Mouse (Mus musculus) lung, postnatal 4 days (tissue): ENCODE data around the gene Gigyf2.

Experiments
- DNase-seq, 2 experiments: peaks; one replicate each; pipeline ENCODE4 v3.0.0; 2021

Gigyf2 gene

DNA sequence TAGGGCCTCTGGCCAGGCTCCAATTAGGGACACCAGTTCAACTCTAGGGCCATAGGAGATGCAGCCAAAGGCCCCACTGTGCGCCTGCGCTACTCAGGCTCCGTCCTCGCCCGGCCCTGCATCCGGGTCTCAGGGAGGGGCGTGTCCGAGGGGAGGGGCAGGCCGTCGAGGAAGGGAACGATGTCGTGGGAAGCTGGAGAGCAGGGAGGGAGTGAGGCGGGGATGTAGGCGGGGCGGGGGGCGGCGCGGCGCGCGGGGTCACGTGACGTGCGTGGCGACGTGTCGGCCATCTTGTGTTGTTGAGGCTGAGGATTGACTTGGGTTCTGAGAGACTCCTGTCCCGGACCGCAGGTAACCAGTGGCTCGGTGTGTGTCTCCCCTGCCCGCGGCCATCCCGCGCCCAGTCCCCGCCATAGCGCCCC, at the start of gene Gigyf2:
Gene Gigyf2 (plus strand): TSS at position 257 of the 422 bp plus-strand sequence.
- DNase-seq = peak; percentile 98

DNA sequence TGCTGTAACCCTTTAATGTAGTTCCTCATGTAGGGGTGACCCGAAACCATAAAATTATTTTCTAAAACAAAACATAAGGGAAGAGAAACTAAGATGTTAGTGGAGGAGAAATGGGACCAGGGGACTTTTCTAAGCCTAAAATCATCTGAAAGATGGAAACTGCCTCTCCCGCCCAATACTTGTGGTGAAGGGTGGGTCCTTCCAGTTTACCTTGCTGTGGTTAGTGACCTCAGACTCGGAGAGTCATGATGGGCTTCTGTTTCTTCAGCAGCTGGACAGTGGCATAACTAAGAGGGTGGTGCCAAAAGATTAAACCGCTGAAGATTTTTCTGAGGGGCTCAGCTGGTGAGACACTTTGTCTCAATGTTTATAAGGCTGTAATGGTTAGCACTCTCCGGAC, 46.5 kb upstream of the Gigyf2 start:
- DNase-seq = no peak

DNA sequence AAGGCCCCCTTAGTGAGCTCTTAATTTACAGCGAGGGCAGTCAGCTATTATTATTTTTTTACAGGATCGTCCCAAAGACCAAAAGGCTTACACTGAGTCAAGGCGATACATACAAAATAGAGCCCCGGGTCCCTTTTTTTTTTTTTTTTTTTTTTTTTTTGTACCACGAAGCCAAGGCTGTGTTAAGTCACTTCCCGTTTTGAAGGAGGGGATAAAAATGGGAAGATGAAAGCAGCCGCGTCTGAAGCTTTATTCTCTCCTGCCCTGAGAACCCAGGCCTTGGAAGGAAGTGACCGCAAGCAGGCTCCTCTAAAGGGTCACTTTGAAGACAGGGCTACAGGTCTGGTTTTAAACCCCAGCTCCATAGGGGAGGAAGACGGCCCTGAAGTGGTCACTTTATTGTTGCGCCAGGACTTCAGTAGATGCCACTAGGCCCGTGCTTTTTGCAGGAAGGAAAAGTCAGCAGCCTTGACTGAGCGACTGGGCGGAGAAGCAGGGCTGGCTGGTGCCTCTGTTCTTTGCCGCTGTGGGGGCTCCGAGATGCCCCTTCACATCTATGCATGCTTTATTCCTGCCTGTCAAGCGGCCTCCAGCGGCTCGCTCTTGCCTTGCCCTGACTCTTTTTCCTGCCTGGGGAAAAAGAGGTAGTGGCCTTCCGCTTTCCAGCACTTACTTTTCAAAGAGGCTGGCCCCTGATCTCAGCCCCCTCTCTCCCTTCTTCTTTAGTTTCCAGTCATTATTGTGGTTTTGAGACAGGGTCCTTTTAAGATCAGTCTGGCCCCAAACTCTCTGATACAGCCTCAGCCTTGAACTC, 45.0 kb upstream of the Gigyf2 start:
- DNase-seq = no peak

DNA sequence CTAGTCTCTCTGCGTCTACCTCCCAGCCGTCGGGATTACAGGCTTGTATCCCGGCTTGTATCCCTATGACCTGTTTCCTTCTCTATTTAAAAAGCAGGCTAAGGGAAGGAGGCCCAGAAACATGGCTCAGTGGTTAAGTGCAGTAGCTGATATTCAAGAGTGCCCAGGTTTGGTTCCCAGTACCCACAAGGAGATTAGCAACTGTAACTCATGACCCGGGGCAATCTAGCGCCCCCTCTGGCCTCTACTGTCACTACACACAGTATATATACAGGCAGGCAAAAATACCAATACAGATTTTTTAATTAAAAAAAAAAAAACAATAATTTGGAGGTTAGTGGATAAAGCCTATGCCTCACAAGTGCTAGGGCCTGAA, 44.4 kb upstream of the Gigyf2 start:
- no peak for DNase-seq

DNA sequence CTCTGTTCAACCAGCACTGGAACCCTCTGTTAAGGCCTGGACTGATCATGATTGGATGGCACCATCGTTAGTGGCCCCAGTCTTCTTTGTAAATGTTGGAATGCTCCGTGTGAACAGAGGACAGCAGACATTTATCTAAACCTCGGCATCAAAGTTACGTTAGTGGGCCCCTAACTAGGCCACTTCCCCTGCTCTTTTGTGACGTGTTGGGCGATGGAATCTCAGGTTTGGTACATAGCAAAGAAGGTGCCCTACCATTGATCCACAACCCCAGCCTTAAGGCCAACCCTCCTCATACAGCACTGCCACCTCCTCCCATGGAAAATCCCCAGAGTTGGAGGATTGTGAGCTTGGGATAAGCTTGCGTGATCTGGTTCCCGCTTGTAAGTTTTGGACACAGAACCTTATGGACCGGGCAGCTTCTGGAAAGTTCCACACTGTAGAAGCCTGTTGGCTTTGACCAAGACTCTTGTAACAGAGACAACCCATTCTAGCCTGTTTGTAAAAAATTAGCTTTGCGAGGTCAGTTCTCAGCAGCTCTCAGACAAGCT, 43.3 kb upstream of the Gigyf2 start:
- DNase-seq = no peak

DNA sequence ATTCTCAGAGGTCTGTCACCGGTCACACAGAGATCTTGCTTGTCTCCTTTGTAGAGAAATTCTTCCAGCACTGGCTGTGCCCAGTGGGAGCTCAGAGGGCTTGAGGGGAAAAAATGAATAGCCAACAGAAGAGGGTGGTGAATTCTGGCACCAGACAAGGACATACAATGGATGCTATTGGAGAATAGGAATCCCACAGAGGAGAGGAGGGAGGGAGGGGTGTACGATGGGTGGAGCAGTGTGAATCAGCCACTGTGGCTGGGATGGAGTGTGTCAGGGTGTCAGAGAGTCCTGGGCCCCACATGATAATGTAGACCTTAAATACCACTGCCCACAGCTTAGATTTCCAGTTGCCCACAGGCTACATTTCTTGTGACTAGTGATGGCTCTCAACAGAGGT, 39.7 kb upstream of the Gigyf2 start:
- no peak for DNase-seq

DNA sequence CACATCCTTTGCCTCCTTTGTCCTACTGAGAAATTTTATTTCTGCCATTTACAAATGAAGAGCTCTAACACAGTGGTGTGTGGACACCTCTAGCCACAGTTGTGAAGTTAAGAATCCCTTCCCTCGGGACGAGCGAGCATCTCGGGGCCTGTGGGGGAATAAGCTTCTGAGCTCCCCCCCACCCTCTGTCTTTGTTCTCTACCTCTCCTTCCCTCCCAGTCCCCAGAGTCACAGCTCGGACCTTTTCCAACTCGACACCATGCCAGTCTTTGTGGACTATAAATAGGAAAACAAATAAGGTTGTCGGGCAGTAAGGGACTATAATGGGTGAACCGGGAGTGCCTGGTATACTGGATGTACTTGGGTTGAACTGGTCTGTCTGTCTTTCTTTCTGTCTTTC, 35.4 kb upstream of the Gigyf2 start:
- DNase-seq = no peak

DNA sequence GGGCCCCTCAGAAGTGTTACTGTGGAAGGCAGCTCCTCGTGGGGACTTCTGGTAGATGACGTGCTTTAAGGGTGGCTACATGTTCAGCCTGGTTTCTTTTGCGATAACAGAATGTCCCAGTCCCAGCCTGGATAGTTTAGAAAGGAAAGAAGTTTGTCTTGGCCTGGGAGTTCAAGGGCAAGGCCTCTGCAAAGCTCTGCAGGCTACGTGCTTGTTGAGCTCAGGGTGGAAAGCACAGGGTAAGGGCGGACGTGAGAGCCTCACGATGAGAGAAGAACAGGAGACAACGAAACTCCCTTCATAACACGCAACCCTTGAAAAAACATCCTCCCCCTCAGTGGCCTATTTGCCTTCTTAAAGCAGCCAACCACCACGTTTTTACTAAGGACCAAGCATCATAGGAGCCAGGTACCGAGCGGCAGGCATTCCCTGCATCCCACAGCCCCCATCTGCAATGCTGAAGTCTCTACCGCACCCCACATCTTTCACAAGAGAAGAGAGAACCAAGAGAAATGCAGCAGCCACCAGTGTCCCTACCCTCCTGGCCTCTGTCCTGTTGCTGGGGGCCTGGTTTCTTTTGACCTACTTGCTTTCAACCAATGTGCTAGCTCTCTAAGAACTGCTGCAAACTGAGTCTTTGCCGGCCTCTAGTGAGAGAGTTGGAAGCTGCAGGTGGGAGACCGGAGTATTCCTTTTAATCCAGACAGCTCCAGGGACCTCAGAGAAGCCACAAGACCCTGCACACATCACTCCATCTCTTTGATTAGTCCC, 34.2 kb upstream of the Gigyf2 start:
- peak in 1 of 2 experiments; percentile 18 for DNase-seq

DNA sequence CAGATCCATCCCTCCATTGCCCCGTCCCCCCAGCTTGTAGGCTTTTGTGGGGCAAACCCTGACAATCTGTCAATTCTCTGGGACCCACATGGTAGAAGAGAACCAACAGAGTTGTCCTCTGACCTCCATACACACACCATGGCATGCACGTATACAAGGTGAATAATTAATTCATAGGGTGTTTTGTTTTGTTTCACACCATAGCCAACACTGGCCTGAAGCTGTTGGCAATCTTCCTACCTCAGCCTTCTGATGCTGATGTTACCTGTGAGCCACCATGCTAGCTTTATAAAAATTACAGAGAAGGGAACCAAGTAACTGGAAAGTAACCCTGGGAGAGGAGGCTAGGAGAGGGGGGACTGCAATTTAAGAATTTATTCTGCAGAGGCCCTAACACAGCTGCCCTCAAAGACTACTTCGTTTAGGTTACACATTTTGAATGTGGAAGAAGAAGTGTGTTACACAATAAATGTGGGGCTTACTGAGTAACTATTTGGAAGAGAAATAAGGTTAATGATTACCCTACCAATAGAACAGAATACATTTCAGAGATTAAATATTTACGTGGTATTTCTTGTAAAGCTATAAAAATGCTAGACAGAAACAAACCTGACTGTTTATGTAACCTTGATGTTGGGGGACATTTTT, 32.6 kb upstream of the Gigyf2 start:
- no peak for DNase-seq

DNA sequence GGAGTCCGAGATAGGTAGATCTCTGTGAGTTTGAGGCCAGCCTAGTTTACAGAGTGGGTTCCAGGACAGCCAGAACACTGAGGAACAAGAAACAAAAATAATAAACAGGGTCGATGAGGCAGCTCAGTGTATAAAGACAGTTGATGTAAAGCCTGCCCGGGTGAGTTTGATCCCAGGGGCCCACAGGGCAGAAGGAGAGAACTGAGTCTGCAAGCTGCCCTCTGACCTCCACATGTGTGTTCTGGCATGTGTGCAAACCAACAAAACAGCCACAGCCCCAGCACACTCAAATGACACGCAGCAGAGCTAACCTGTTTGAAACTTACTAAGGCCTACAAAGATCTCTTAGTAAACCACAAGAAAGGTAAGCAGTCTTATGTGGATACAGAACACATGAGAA, 31.8 kb upstream of the Gigyf2 start:
- no peak for DNase-seq

DNA sequence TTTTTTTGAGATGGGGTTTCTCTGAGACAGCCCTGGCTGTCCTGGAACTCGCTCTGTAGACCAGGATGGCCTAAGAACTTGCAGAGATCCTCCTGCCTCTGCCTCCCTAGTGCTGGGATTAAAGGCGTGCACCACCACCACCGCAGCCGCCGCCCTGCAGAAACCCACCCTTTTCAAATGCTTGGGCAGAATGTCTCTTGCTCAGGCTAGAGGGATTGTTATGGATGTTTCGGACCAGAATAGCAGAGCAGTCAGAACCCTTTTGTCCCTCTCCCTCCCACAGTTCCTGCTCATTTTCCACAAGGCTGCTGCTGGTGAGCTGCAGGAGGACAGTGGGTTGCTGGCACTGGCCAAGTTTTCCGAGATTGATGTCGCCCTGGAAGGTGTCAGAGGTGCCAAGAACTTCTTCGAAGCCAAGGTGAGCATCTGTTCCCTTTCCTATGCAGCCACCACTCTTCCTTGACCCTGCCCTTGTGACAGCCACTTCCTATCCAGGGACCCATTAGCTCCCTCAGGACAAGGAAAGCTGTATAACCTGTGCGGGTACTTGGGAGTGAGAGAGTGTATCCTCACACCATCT, 29.4 kb upstream of the Gigyf2 start:
- no peak for DNase-seq

DNA sequence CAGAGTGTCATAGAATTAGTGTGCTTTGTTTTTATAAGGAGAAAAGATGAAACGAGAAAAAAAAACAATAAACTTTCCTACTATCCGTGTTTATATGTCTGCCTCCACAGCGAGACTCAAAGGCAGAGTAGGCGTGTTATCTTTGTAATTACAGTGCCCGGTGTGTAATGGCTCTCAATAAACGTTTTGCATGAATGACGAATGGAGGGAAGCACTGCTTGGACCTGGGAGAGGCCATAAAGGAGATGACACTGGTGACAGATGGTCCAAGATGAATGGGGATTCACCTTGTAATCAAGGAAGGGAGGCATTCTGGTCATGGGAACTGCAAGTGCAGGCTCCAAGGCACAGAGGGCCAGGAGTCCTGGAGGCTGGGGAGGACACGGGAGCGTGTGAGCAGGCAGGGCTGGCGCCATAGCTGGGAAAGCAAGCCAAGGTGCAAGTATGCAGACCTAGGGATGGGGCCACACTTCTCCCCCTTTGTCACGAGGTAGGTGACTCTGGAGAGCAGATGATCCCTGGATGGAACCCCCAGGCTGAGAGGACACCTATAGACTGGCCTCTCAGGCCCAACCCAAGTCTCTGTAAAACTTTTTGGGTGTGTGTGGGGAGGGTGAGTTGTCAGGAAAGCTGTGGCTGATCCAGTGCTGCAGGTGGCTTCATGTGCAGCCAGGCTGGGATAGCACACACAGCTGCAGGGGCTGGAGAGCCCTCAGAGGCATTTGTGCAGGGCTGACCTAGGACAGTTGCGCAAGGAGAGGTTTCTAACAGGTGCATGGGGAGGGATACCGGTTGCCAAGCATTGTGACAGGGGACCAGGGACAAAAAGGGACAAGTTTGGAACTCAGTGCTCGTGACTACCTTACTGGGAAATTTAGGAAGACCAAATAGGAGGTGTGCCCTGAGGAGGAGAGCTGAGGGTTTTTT, 26.2 kb upstream of the Gigyf2 start:
- DNase-seq = no peak

DNA sequence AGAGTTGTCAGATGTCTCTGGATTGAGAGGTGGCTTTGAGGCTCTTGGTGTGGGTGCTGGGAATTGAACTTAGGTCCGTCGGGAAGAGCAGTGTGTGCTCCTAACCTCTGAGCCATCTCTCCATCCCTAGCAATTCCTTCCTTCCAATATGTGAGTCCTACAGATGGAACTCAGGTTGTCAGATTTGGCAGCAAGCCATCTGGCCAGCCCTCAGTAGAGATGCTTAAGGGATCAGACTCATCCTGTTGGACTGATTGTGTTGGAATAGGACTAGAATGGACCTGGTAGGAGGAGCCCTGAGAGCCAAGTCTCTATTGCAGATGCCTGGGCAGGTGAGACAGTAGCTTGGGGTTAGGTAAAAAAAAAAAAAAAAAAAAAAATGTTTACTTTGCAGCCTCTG, 24.8 kb upstream of the Gigyf2 start:
- no peak for DNase-seq

DNA sequence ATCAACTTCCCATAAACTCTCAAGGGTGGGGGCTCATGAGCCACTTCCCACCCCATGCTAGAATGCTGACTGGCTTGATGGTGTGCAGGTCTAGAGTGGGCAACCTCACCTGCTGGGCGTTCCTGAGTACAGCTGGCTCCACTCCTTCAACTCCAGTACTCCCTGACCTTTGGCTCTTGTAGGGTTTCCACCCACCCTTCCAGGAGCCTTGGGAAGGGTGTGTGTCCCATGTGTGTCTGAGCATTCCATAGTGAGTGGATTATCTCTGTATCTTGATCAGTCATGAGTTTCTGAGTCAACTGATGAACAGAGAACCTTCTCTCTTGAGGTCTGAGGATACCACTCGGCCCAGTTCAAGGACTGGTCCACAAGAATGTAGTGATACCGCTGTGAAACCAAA, 17.8 kb upstream of the Gigyf2 start:
- no peak for DNase-seq

DNA sequence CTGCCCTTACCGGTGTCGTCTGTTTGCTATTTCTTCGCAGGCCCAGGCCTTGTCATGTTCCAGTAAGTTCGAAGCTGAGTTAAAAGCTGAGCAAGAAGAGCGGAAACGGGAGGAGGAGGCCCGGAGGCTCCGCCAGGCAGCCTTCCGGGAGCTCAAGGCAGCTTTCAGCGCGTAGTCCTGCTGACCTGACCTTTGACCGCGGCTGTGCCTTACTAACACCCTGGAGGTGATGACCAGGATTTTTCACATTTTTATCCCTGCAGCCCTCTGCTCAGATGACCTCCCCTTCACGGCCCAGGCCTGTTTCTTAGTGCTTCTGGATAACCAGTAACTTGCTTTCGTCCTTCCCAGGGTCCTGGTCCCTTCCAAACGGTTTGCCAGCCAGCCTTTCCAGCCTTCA, 17.2 kb upstream of the Gigyf2 start:
- DNase-seq = no peak

DNA sequence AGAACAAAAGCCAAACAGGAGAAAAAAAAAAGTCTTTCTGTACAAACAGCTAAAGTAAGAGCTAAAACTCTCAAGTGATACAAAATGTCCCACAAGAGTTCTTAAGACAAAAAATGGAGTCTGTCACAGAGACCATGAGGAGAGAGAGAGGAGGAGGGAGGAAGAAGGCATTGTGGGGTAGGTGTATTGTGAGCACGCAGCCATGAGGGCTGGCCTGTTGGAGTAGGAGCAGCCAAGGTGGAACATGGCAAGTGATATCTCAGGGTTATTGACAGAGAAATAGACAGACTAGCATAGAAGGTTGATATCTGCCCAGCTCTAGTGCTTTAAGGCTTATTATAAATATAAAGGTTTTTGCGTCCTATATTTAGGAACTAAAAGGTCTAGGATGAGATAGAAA, 14.1 kb upstream of the Gigyf2 start:
- DNase-seq = no peak

DNA sequence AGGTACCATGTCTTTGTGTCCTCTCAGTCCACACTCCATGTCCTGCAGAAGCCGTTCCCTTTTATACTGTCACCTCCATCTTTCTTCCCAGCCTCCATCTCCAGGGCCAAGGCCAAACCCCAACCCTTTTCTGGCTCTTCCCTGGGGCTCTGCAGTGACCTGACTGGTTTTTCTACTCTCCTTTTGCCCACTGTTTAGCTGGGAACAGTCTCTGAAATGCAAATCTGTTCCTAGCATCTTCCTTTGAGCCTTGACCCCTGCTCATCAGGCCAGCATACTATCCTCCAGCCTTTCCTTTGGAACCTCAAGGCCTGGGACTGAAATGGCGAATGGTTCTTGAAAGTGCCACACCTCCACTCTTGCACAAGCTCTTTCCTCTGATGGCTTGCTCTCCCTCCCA, 13.7 kb upstream of the Gigyf2 start:
- no peak for DNase-seq

DNA sequence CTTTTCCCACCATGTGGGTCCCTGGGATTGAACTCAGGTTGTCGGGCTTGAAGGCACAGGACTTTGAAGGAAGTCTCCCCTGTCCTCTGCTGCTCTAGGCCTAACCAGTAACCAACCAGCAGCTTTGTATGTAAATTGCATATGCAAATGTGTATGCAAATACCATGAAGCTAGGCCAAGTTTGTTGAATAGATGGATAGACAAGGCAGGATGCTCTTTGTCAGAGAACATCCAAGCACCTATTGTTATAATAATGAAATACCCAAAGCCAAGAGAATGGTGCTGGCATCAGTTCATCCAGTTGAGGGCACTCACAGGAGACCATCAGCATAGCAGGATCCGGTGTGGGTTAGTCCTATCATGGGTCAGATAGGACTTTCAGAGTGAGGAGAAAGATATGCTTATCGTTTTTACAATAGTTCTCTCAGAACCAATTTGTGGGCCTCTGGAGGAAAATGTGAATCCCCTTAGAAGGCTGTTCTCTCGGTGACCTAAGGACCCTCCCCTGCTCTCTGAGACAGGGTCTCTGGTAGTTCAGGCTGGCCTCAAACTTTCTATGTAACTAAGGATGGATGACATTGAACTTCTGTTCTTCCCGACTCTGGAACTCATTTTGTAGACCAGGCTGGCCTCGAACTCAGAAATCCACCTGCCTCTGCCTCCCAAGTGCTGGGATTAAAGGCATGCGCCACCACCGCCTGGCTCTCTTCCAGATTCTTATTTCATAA, 12.8 kb upstream of the Gigyf2 start:
- DNase-seq = no peak

DNA sequence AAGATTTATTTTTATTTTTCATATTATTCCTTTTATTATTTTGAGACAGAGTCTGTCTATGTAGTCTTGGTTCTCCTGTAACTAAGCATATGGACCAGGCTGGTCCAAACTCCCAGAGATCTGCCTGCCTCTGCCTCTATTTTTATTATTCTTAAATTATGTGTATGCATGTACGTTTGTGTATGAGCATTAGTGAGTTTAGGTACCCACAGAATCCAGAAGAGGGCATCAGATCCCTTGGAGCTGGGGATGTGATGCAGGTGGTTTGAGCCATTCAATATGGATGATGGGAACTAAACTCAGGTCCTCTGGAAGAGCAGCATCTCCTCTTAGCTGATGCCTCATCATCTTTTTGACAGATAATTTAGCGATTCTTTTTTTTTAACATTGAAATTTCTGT, 11.4 kb upstream of the Gigyf2 start:
- DNase-seq = no peak

DNA sequence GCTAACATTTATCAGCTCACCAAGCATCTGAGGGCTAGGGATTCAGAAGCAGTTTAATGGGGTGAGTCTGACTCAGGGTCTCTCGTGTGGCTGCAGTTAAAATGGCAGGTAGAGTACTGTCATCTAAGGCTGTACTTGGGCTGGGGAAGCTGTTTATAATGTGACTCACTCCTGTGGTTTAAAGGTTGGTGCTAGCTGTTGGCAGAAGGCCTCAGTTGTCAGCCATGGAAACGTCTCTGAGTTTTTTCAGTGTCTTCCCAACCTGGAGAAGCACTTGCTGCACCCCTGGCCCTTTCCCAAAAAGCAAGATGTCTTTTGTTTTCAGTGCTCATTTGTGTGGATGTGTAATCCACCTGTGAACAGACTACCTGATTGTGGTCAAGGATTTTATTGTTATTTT, 10.9 kb upstream of the Gigyf2 start:
- DNase-seq = no peak

DNA sequence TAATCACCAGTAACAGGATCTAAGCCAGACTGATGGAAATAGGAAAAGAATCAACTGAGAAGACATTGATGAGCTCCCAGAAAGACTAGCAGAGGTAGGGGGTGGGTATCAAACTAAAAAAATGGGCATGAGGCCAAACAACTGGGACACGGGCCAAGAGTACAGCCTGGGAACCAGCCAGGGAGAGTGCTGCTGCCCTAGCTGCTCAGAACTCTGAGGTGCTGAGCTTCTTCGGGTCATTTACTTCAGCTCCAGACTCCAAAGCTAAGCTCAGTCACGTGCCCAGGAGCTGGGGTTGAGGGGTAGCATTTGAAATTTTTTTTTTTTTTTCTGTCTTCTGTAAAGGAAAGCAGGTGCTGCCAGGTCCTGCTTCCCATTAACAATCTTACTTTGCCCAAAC, 10.1 kb upstream of the Gigyf2 start:
- peak; percentile 36 to 41 for DNase-seq
